Mouse (Mus musculus): ENCODE results near the gene Stat5b. TPM values are rescaled to one million over a fixed set of nuclear protein-coding genes. Genes with fewer than 3 reads are reported as not detected.

The Stat5b gene
- polyA plus RNA-seq, 1 experiment = 0.67 TPM

DNA sequence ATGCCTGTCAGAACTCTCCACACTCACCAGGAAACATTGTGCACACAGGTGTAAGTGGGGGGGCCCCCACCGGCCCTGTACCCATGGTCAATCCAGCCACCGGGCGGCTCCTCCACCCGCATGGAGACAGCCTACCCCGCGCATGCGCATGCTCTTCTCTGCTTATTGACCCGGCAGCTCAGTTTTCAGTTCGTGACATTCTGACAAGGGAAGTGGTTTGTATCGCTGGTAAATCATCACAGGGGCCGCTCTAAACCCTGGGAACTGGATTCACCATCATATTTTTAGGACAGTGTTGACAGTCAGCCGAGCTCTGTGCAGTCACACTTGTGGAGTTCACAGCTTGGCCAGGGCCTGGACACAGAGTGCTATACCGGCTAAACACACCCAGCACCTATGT, 36.0 kb downstream of the Stat5b start:
- H3K9me3 ChIP-seq (ENCODE audit: control insufficient read depth, low read length) = peaks cover 14% of the 10 kb centered on the region
- peaks cover 19% of the 10 kb centered on the region for H3K36me3 ChIP-seq (ENCODE audit: control insufficient read depth)
- peaks cover 51% of the 10 kb centered on the region for H3K4me1 ChIP-seq (ENCODE audit: control insufficient read depth)
- peak overlapping the region; percentile 47 for H3K4me3 ChIP-seq (replicated peaks)
- H3K27me3 ChIP-seq (ENCODE audit: control insufficient read depth) = no peaks in the 10 kb centered on the region
- TF ChIP-seq TAL1 (IDR thresholded peaks at IDR 0.05; ENCODE audit: low read length) = no peak

DNA sequence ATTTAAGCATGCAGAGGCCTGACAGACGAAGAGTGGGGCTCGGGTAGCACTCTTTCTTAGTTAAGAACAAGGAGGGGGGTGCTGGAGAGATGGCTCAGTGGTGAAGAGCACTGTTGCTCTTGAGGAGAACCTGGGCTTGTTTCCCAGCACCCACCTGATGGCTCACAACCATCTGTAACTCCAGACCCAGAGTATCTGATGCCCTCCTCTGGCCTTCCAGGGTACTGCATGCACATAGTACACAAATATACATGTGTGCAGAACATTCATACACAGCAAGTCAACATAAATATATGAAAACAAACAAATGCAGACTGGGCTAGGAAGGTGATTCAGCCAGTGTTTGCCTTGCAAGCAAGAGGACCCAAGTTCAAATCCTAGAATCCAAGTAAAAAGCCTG, 39.4 kb downstream of the Stat5b start:
- H3K36me3 ChIP-seq (ENCODE audit: control insufficient read depth) = peaks cover 40% of the 10 kb centered on the region
- TF ChIP-seq GATA1 (IDR thresholded peaks at IDR 0.05; ENCODE audit: low read length) (no peak), TAL1 (IDR thresholded peaks at IDR 0.05; ENCODE audit: low read length) (no peak)
- peaks cover 19% of the 10 kb centered on the region for H3K4me1 ChIP-seq (ENCODE audit: control insufficient read depth)
- no peaks in the 10 kb centered on the region for H3K27me3 ChIP-seq (ENCODE audit: control insufficient read depth)
- no peak overlapping the region for H3K4me3 ChIP-seq (replicated peaks)
- H3K9me3 ChIP-seq (ENCODE audit: control insufficient read depth, low read length) = peaks cover 14% of the 10 kb centered on the region

DNA sequence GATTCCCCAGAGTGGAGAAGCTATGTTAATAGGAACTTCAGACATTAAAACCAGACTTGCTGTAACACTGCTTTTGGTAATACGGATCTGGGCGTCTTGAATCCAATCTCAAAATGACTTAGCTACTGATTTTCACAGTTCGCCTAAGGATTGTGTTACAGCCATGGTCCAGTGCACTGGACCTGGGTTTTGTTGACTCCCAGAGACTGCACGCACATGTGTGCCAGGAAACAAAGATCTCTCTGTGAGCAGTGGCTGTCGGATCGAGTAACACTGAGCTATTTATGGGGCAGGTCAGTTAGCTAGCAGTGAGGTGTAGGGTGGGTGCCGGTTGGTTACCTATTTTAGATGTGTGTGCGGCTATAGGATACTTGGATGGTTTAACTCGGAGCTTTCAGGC, 40.0 kb downstream of the Stat5b start:
- Histone ChIP-seq H3K4me3 (replicated peaks) (no peak overlapping the region), H3K36me3 (ENCODE audit: control insufficient read depth) (peaks cover 45% of the 10 kb centered on the region), H3K4me1 (ENCODE audit: control insufficient read depth) (peaks cover 13% of the 10 kb centered on the region), H3K27me3 (ENCODE audit: control insufficient read depth) (no peaks in the 10 kb centered on the region), H3K9me3 (ENCODE audit: control insufficient read depth, low read length) (peaks cover 14% of the 10 kb centered on the region)
- TF ChIP-seq GATA1 (IDR thresholded peaks at IDR 0.05; ENCODE audit: low read length) (no peak), TAL1 (IDR thresholded peaks at IDR 0.05; ENCODE audit: low read length) (no peak)

DNA sequence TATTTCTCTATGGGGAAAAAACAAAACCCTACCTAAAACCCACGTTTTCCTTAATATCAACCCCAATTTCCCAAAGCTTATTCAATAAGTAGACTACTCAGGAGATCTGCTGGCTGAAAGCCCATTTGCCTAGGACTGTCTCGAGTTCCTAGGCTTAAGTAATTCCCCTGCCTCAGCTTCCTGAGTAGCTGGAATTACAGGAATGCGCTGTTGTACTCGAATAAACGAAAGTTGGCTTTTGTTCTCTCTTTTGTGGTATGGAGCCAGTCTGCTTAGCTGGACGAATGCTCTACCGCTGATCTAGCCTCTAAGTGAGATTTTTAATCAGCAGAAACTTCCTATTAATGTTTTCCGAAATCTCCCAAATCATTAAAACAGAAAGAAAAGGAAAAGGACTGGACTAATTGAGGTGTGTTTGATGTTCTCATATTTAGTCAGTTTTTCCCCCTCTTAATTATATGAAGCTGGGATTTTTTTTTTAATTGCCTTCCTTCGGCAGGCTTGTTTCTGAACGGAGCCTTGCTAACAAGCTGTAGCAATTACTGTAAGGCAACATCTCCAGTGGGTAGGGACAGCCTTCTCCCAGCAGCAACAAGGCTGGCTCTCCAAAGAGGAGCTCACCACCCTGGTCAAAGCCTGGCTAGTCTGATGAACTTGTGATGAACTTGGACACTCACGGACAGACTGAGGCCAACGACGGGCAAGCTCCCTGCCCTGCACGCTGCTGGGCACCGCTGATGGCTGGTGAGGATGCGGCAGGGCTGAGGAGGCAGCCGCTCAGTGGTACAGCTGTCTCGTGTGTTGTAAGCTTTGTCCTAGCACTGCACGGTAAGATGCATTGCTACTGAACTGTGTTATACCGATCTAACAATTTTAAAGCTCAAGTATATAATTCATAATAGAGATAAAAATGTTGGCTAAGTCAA, 43.9 kb downstream of the Stat5b start:
- Histone ChIP-seq H3K4me3 (replicated peaks) (no peak overlapping the region), H3K36me3 (ENCODE audit: control insufficient read depth) (peaks cover 76% of the 10 kb centered on the region), H3K4me1 (ENCODE audit: control insufficient read depth) (no peaks in the 10 kb centered on the region; the same call in 1 of the 2 replicates), H3K27me3 (ENCODE audit: control insufficient read depth) (no peaks in the 10 kb centered on the region), H3K9me3 (ENCODE audit: control insufficient read depth, low read length) (peaks cover 10% of the 10 kb centered on the region)
- no peak for TF ChIP-seq GATA1 (IDR thresholded peaks at IDR 0.05; ENCODE audit: low read length)
- no peak for TF ChIP-seq TAL1 (IDR thresholded peaks at IDR 0.05; ENCODE audit: low read length)

- Histone ChIP-seq H3K27me3 (ENCODE audit: control insufficient read depth) (no peaks in the 10 kb centered on the region), H3K9me3 (ENCODE audit: control insufficient read depth, low read length) (peaks cover 3% of the 10 kb centered on the region), H3K4me1 (ENCODE audit: control insufficient read depth) (no peaks in the 10 kb centered on the region; the same call in 1 of the 2 replicates), H3K36me3 (ENCODE audit: control insufficient read depth) (peaks cover 75% of the 10 kb centered on the region), H3K4me3 (replicated peaks) (no peak overlapping the region)
- TF ChIP-seq GATA1 (IDR thresholded peaks at IDR 0.05; ENCODE audit: low read length) (no peak), TAL1 (IDR thresholded peaks at IDR 0.05; ENCODE audit: low read length) (no peak)
These were observed 45.0 kb downstream of the Stat5b start for GRCm38 (mm10) chr11:100805535-100805934.

DNA sequence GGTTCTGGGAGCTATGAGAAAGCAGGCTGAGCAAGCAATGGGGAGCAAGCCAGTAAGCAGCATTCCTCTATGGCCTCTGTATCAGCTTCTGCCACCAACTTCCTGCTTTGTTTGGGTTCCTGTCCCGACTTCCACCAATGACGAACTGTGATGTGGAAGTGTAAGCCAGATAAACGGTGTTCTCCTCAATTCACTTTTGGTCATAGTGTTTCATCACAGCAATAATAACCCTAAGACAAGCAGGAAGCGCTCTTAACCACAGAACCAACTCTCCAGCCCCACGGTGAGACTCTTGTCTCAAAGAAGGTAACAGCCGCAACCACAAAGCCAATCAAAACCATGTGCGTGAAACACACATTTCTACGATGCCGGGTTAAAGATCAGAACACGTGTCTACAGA, 46.1 kb downstream of the Stat5b start:
- Histone ChIP-seq H3K27me3 (ENCODE audit: control insufficient read depth) (no peaks in the 10 kb centered on the region), H3K36me3 (ENCODE audit: control insufficient read depth) (peaks cover 84% of the 10 kb centered on the region), H3K9me3 (ENCODE audit: control insufficient read depth, low read length) (peaks cover 3% of the 10 kb centered on the region), H3K4me3 (replicated peaks) (no peak overlapping the region), H3K4me1 (ENCODE audit: control insufficient read depth) (no peaks in the 10 kb centered on the region; the same call in 1 of the 2 replicates)
- no peak for TF ChIP-seq TAL1 (IDR thresholded peaks at IDR 0.05; ENCODE audit: low read length)
- no peak for TF ChIP-seq GATA1 (IDR thresholded peaks at IDR 0.05; ENCODE audit: low read length)

DNA sequence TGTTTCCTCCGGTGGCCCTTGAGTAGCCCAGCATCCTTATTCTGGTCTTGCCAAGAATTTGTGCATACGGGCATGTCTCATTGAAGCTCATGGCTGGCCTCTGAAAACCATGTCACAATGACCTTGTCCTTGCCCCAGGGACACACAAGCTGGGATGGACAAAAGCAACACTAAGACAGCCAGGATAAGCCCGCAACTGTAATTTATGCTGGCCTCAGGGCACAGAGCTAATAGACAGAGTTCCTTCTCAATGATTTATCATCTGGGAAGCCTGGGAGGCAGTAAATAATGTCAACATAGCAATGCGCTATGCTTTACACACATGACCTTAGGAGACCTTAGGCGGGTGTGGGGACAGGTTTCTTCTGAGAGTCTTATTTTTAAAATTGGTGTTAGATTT, 51.1 kb downstream of the Stat5b start:
- Histone ChIP-seq H3K4me1 (ENCODE audit: control insufficient read depth) (no peaks in the 10 kb centered on the region), H3K9me3 (ENCODE audit: control insufficient read depth, low read length) (peaks cover 3% of the 10 kb centered on the region), H3K27me3 (ENCODE audit: control insufficient read depth) (no peaks in the 10 kb centered on the region), H3K36me3 (ENCODE audit: control insufficient read depth) (peaks cover 89% of the 10 kb centered on the region), H3K4me3 (replicated peaks) (no peak overlapping the region)
- TF ChIP-seq GATA1 (IDR thresholded peaks at IDR 0.05; ENCODE audit: low read length) = no peak
- TF ChIP-seq TAL1 (IDR thresholded peaks at IDR 0.05; ENCODE audit: low read length) = no peak

GRCm38 (mm10) chr11:100796585-100796984, 53.9 kb downstream of the Stat5b start:
- Histone ChIP-seq H3K4me1 (ENCODE audit: control insufficient read depth) (no peaks in the 10 kb centered on the region), H3K36me3 (ENCODE audit: control insufficient read depth) (peaks cover 81% of the 10 kb centered on the region), H3K9me3 (ENCODE audit: control insufficient read depth, low read length) (no peaks in the 10 kb centered on the region), H3K4me3 (replicated peaks) (no peak overlapping the region), H3K27me3 (ENCODE audit: control insufficient read depth) (no peaks in the 10 kb centered on the region)
- TF ChIP-seq TAL1 (IDR thresholded peaks at IDR 0.05; ENCODE audit: low read length) = no peak
- TF ChIP-seq GATA1 (IDR thresholded peaks at IDR 0.05; ENCODE audit: low read length) = no peak

DNA sequence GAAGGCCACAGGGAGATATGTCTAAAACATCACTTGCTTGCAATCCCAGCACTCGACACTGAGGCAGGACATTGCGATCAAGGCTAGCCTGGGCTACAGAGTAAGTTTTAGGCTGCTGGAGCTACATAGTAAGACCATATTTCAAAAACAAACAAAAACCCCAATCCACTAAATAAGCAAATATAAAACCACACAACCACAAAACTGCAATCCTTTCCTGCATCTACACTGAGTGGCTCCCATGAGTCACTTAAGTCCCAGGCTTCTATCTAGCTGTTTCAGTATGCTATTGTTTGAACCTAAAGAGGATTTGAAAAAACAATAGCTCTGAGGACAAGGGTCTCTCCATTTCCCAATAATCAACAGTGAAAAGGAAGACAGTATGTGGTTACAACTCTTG, 55.1 kb downstream of the Stat5b start:
- no peaks in the 10 kb centered on the region for H3K27me3 ChIP-seq (ENCODE audit: control insufficient read depth)
- H3K9me3 ChIP-seq (ENCODE audit: control insufficient read depth, low read length) = no peaks in the 10 kb centered on the region
- TF ChIP-seq GATA1 (IDR thresholded peaks at IDR 0.05; ENCODE audit: low read length) = no peak
- no peak for TF ChIP-seq TAL1 (IDR thresholded peaks at IDR 0.05; ENCODE audit: low read length)
- no peak overlapping the region for H3K4me3 ChIP-seq (replicated peaks)
- H3K36me3 ChIP-seq (ENCODE audit: control insufficient read depth) = peaks cover 83% of the 10 kb centered on the region
- no peaks in the 10 kb centered on the region for H3K4me1 ChIP-seq (ENCODE audit: control insufficient read depth)

All from erythroblast, embryonic 14.5 days (primary cell).